Mouse (Mus musculus): ENCODE data around the gene Chrng. TPM values are rescaled to one million over a fixed set of nuclear protein-coding genes. Genes with fewer than 3 reads are reported as not detected.

Gene Chrng
- total RNA-seq (2021) = not detected
- long read RNA-seq, experiment 1 = 0 reads
- long read RNA-seq, experiment 2 = 0 reads

DNA sequence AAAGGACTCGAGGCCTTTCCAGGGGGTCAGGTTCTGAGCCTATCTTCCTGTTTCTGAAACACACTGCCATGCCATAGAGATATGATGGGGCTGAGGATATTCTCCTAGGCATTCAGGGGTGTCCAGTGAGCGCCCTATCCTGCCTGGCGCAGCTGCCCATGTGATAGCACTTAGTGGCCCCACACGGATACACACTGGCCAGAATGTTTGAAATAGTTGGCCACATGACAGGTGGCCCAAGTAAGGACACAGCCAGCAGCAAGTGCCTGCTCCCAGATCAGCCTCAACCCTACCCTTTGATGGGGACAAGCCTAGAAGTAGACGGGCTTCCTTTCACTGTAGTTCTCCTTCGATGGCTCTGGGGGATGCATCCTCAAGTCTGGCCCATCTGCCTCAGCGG is at the start of gene Chrng:
Chrng (plus strand) TSS at position 193 of the 400 bp plus-strand sequence.
- no peak for DNase-seq (ENCODE audit: low spot score in 2 of 2)

DNA sequence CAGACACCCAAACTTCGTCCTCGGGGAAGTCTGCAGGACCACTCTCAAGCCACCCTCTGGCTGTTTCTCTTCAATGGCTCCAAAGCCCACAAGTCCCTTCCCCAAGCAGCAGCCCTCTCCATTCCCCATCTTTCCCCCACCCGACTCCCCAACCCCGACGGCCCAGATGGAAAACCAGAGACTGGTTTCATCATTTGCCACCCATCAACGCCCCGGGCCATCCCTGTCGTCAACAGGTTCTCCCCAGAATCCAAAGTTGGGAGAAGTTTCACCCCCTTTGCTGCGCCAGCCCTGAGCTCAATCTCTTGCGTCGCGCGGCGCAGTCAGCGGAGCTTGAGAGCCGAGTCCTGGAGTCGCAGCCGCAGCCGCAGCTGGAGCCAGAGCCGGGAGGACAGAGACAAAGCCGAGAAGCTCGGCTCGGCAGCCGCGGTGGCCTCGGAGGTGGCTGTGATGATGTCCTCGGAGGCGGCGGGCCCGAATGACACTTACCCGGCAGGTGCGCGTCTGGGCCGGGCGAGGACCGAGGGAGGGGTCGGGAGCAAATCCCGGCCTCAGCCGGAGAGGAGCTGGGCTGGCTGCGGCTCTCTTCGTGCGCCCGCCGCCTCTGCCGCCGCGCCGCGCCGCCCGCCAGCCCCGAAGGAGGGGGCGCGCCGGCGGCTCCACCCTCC is 48.8 kb upstream of the Chrng start:
- DNase-seq (ENCODE audit: low spot score in 2 of 2) = no peak

DNA sequence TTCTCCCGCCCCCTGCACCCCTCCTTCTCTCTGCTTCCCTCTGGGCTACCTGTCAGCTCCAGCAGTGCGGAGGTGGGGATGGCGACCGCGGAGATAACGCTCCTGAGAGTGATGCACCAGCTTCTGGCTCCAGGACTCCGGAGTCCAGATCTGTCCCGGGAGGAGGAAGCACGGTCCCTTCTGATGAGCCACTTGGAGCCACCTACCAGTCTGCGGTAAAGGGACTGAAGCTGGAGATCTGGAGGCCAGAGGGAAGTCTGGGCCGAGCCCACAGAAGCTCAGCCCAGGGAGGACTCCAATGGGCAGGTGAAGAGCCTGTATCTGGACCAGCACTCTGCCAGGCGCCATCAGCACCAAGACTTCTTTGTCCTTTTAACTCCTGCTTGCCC is 48.3 kb upstream of the Chrng start, which contains the start of gene Ecel1:
Ecel1 (minus strand) TSS at position 323 of the 389 bp plus-strand sequence.
- DNase-seq (ENCODE audit: low spot score in 2 of 2) = no peak

DNA sequence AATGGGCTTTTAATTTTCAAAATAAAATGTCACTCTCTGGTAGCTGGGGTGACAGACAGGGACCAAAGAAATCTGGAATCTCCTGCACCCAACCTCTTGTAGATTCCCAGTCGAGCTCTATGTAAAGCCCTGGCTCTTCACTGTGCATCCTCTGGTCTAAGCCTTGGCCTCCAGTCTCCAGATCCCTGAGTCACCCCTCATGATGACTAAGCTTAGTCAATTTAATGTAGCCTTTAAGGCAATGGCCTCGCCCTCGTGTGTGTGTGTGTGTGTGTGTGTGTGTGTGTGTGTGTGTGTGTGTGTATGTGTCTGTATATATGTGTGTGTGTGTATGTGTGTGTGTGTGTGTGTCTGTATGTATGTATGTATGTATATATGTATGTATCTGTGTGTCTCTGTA is 45.1 kb upstream of the Chrng start:
- DNase-seq (ENCODE audit: low spot score in 2 of 2) = no peak

DNA sequence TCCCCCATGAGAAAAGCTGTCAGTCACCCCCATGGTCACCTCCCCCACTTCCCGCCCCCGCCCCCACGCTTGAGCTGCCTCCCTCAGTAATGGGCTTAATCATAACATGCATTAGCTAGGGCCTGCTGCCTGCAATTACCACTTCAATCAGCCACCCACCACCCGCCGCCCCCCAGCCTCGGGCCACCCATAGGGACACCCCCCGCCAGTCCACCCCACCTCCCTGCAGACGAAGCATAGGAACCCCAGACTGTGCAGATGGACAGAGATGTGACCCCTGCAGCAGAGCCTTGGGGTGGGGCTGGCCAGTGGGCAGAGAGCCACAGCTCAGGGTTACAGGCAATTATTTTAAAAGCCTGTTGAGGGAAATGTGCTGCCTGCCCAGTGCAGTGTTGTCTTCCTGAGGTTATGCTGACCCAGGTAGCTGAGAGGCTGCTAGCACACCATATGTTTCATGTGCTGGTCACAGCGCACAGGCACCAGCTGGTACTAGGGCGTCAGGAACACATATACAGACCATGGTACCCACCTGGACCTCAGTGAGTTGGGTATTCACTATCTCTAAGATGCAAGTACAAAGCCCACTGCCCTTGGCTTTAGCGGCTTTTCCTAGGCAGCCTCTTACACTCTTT is 40.2 kb upstream of the Chrng start:
- DNase-seq (ENCODE audit: low spot score in 2 of 2) = no peak

DNA sequence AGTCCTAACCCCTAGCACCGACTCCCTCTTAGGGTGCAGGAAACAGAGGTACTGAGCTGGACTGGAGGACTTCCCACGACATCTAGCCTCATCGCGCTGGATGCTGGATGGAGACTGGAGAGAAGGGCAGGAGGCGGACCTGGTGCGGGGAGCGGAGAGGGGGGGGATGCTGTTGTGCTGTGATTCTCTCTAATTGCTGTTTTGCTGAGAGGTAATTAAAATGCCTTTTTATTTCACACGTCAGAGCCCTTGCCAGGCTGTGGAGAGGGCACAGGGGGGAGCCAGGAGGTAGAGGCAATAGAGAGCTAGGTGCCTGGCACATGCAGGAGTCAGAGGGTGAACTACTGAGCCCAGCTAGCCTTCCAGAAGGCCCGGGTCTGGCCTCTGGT is 39.7 kb upstream of the Chrng start:
- no peak for DNase-seq (ENCODE audit: low spot score in 2 of 2)

DNA sequence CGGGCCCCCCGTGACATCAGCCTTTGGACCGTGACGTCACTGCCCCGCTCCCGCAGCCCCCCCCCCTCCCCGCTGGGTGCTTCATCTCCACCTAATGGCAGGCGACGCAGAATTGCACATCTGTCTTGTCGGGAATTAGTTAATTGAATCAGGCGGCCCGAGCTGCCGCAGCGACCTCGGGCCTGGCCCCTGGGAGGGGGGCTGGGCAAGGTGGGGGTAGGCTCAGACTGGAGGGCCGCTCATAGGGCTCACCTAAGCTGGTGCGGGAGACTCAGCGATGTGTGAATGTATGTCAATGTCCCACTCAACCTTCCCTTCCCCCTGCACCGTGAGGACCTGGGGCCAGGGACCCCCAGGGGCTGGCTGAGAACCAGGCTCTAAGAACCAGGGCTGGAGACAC is 34.0 kb upstream of the Chrng start:
- no peak for DNase-seq (ENCODE audit: low spot score in 2 of 2)

DNA sequence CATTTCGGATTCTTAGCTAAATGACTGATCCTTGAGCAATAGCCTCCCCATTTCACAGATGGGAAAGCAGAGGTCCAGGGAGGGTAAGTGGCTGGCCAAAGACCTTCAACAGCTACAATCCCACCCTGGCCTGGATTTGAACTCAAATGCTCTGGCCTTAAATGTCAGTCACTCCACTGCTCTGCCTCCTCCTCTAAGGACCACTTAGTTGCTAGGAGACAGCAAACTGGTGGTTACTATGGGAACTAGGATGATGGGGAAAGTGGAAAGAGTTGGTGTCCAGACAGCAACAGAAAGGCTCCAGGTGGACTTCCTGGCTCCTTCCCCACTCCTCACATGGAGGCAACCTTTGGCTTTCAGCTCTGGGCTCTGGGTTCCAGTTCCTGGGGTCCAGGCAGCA is 33.1 kb upstream of the Chrng start:
- DNase-seq (ENCODE audit: low spot score in 2 of 2) = no peak

DNA sequence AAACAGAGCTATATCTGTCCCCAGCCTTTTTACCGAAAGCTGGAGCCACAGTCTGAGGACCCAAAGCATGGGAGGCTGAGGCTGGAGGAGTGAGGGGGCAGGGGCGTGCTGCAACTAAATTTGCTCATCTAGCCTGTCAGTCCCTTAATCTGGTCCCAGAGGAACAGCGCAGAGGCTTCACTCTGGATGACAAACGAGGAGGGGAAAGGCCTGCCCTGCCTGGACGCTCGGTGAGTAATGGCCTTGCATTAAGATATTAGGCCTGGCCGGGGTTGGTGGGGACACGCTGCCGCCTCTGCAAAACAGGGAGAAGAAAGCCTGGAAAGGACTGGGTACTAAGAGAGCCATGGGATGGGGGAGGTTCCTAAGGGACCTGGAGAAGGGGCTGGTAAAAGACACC is 32.1 kb upstream of the Chrng start:
- no peak for DNase-seq (ENCODE audit: low spot score in 2 of 2)

DNA sequence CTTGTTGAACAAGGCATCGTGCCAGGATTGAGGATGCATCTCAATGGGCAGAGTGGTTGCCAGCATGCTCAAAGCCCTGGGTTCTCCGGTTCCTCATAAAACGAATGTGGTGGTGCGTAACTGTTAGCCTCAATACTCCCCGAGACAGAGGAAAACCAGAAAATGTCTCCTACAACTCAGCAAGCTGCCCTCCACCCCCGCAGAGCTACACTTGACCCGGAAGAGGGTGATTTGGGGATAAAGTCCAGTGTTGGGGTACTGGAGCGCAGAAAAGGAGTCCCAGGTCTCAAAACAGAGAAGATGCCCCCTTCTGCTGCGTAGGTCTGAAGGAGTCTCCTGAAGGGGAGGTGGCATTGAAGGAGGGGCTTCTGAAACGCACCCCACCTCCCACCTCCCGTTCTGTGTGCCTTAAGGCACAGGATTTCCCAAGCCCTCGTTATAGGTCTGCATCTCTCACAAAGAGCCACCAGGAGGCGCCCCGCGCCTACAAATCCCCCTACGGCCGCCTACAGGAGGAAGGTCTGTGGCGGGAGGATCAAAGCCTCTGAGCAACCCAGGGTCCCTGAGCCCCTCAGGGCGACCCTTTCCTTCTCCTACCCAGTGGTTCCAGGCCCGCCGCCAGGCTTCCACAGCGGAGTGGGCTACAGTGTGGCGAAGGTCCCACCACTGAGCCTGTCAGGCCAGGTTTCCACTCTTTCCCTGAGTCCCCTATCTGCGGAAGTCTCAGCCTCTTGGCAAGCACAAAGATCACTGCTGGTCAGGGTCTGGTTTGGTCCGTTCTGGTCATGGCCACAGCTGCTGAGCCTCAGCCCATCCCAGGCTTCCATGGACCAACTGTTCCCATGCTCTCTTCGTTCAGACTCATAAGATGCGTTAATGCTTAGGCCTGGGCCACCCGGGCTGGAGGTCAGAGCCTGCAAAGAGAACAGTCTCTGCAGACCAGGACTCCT is 30.2 kb upstream of the Chrng start:
- DNase-seq (ENCODE audit: low spot score in 2 of 2) = peak; percentile 69 to 74

DNA sequence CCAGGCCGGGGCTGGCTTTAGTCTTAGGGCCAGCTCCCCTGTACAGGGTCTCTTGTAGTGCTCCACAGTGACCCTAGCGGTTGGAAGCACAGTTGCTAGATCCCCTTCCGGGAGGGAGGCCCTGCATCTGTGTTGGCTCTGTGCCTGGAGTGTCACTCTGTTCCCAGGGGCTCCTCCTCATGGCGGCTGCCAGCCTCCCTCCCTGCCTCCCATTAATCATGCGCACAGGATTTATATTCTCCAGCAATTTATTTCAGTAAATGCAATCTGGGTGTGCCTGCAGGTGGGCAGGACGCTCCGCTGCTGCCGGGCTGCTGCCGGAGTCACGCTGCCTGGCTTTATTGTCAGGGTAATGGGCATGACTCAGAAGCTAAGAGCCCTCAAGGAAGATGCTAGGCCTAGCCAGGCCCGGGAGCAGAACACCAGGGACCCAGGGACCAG is 28.6 kb upstream of the Chrng start:
- no peak for DNase-seq (ENCODE audit: low spot score in 2 of 2)

DNA sequence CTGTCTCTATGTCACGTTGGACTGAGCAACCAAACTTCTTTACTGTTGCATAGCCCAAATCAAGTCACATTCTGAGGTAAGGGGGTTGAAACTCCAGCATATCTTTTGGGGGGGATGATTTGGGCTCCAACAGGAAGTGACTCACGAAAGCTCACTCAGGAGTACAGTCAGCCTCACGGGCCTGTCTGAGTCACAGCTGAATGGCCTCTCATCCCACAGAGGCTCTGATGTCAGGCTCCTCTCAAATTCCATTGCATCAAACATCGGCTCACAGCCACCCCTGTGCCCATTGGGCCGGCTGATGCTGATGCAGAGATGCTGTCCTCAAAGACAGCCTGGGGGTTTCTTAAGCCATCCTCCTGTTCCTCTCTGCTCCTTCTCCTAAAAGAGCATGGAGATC is 23.6 kb upstream of the Chrng start:
- peak in 1 of 2 experiments; percentile 40 for DNase-seq (ENCODE audit: low spot score in 2 of 2)

DNA sequence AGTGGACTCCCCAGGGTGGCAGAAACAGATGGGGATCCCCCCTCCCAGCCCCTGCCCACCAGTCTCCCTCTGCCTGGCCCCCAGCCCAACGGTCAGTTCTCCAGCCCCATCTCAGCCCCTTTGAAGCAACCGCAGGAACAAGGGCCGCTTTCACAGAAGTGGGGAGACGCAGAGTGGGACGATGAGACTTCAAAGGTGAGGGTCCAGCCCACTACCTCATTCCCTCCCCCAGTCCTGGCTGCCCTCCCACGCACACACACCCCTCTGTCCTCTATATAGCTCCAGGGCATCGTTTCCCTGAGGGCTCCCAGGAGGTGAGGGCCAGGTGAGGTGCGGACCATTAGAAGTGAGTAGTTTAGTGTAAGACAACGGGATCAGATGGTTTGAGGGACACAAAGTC is 21.4 kb upstream of the Chrng start, which contains the start of gene Prss56:
Prss56 (plus strand) TSS at position 301 of the 400 bp plus-strand sequence.
- no peak for DNase-seq (ENCODE audit: low spot score in 2 of 2)

DNA sequence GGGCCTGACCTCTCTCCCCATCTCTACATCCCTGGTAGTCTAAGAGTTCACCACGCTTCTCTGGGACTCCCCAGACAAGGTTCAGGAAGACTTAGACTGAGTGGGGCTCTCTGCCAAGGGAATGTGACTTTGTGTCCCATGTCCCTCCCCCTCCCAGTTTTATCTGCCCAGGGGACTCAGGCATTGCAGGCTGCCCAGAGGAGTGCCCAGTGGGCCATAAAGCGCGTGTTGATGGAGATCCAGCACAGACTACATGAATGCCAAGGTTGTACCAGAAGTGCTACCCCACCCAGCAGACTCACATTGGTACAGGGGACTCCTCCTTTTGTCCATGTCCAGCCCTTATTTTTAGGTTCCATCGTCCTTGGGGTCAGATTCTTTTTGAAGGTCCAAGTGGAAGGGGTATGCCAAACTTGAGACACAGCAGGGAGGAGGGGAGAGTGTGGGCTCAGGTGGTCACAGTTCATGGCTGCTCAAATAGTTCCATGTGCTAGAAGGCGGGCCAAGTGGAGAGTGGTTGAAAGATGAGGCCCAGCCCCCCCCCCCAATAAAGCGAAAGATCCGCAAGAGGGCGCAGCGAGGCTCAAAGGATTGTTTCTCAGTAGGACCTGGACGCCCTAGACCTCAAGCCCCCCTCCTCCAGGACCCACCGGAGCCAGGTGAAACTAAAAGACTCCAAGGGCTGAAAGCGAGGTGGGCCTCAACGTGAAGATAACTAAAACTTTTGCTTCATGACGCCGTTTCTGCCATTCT is 20.3 kb upstream of the Chrng start:
- DNase-seq (ENCODE audit: low spot score in 2 of 2) = no peak

DNA sequence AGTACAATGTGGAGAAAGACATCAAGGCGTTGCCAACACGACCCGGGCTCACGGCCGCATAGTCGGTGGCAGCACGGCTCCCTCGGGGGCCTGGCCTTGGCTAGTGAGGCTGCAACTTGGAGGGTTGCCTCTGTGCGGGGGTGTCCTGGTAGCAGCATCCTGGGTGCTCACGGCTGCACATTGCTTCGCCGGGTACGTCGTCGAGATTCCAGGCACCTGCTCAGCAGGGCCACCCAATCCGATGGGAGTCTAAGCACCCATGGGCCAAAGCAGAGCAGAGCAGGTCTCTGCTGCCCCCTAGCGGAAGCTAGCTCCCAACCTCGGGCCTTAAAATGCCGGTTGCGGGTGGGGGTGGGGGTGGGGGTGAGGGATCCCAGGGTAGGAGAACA is 19.7 kb upstream of the Chrng start:
- peak; percentile 80 to 83 for DNase-seq (ENCODE audit: low spot score in 2 of 2)

DNA sequence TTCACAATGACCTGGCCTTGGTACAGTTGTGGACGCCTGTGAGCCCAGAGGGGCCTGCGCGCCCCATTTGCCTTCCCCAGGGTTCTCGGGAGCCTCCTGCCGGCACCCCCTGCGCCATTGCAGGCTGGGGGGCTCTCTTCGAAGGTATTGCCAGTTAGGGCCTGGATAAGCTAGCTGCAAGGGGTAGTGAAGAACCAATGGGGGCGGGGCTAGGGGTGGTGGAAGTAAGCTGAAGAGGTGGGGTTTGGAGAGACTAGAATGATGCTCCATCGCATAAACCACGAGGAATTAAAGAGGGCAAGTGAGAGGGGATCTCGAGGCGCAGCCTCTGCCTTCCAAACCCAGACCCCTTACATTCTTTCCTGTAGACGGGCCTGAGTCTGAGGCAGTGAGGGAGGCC is 18.9 kb upstream of the Chrng start:
- DNase-seq (ENCODE audit: low spot score in 2 of 2) = no peak

DNA sequence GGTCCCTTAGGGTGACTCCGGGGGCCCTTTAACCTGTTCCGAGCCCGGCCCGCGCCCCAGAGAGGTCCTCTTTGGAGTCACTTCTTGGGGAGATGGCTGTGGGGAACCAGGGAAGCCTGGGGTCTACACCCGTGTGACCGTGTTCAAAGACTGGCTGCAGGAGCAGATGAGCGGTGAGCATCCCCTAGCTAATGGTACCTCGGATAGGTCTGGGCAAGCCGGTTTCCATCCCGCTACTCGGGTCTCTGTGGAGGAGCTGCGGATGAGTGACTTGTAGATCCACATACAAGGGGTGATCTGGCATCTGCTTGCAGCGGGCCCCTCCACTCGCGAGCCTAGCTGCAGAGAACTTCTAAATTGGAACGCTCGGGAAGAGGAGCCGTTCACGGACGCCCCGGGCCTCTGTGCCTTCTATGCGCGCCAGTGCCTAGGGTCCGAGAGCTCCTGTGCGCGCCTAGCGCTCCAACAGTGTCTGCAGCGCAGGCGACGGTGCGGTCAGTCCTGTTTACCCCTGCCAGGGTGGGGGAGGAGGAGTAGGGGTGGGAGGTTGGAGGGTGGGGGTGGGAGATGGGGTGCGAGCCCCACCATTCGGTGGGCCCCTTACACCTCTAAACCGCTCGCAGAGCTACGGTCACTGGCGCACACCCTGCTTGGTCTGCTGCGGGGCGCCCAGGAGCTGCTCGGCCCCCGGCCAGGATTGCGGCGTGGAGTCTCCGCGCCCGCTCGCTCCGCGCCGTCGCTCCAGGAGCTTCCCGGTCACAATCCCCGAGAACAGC is 18.0 kb upstream of the Chrng start:
- DNase-seq (ENCODE audit: low spot score in 2 of 2) = no peak

DNA sequence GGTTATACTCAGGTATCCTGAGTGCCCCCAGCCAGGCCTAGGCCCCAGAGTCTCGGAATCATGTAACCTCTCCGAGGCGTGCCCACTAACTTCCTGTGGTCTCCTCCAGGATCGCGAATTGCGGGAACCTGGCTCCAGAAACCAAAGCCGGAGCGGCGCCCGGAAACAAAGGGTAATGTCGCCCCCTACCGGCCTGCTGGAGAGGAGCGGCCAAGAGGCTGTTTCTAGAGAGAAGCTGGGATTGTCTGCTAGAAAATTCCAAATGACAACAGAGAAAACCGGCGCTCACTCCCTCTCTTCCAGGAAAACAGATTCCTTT is 17.5 kb upstream of the Chrng start:
- DNase-seq (ENCODE audit: low spot score in 2 of 2) = peak; percentile 79

DNA sequence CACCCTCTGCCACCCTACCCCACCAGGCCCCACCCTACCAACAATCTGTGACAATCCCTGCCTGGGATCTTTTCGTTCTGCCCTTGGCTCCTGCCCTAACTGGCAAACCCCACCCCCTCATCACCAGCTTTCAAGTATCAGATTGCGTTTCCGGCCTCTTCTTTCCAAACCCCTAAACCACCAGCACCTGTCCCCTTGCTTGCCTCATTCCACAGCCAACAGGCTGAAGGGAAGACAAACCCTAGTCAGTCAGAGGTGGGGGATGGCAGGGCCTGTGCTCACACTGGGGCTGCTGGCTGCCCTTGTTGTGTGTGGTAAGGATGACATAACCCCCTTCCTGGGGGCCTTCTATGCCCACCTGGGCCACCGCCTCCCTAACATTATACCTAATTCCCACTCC is 14.0 kb upstream of the Chrng start, which contains the start of gene Chrnd:
Chrnd (plus strand) TSS at position 179 of the 400 bp plus-strand sequence.
- no peak for DNase-seq (ENCODE audit: low spot score in 2 of 2)

DNA sequence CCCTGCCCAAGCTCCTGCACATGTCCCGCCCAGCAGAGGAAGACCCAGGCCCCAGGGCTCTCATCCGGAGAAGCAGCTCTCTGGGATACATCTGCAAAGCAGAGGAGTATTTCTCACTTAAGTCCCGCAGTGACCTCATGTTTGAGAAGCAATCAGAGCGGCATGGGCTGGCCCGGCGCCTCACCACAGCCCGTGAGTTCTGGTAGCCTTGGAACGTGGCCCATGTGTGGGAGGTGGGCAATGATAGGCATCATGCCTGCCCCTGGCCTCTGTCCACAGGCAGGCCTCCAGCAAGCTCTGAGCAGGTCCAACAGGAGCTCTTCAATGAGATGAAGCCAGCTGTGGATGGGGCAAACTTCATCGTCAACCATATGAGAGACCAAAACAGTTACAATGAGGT is 7.2 kb upstream of the Chrng start:
- DNase-seq (ENCODE audit: low spot score in 2 of 2) = no peak
